In genomic region chr6:127276362-127276761, GRCm38 (mm10) we compare ENCODE assay signal across 31 mouse cellular contexts.
"Had no signal": no experiment of that assay in that cellular context is flagged by ENCODE, and none has a peak within 500 bp of the region (broad histone marks: within the 10 kb centered on the region; RNA-seq: fewer than 3 reads in every experiment).

No protein-coding gene starts in this region.

- H3K4me2 ChIP-seq: limb, embryonic 12.5 days; limb, embryonic 13.5 days; limb, embryonic 15.5 days; liver, embryonic 11.5 days; liver, embryonic 12.5 days; liver, embryonic 13.5 days; liver, embryonic 15.5 days; lung, embryonic 14.5 days; lung, embryonic 15.5 days; midbrain, embryonic 12.5 days; midbrain, embryonic 13.5 days; midbrain, embryonic 15.5 days; neural tube, embryonic 12.5 days; neural tube, embryonic 13.5 days had no signal

- ATAC-seq: liver, embryonic 12.5 days; liver, postnatal 0 days; lung, postnatal 0 days; midbrain, embryonic 13.5 days; midbrain, embryonic 15.5 days; midbrain, embryonic 16.5 days had no signal

- H3K36me3 ChIP-seq: limb, embryonic 10.5 days; limb, embryonic 12.5 days; limb, embryonic 13.5 days; limb, embryonic 15.5 days; liver, embryonic 12.5 days; liver, embryonic 13.5 days; liver, embryonic 15.5 days; lung, embryonic 15.5 days; midbrain, embryonic 12.5 days; midbrain, embryonic 13.5 days; midbrain, embryonic 15.5 days; neural tube, embryonic 12.5 days; neural tube, embryonic 13.5 days had no signal

- H3K9me3 ChIP-seq: limb, embryonic 10.5 days; limb, embryonic 15.5 days; liver, embryonic 15.5 days; lung, embryonic 15.5 days; midbrain, embryonic 15.5 days had no signal

- H3K27ac ChIP-seq: limb, embryonic 10.5 days; limb, embryonic 12.5 days; limb, embryonic 13.5 days; limb, embryonic 15.5 days; liver, embryonic 12.5 days; liver, embryonic 13.5 days; liver, embryonic 14.5 days; liver, embryonic 15.5 days; lung, embryonic 15.5 days; macrophage; midbrain, embryonic 12.5 days; midbrain, embryonic 13.5 days; midbrain, embryonic 15.5 days; neural tube, embryonic 12.5 days; neural tube, embryonic 13.5 days had no signal

- H3K9ac ChIP-seq: limb, embryonic 12.5 days; limb, embryonic 13.5 days; limb, embryonic 15.5 days; liver, embryonic 12.5 days; liver, embryonic 13.5 days; liver, embryonic 14.5 days; liver, embryonic 15.5 days; liver, postnatal 0 days; lung, embryonic 14.5 days; lung, embryonic 15.5 days; midbrain, embryonic 12.5 days; midbrain, embryonic 13.5 days; midbrain, embryonic 15.5 days; neural tube, embryonic 12.5 days; neural tube, embryonic 13.5 days had no signal

- H3K4me1 ChIP-seq: limb, embryonic 12.5 days; limb, embryonic 13.5 days; limb, embryonic 15.5 days; liver, embryonic 12.5 days; liver, embryonic 13.5 days; liver, embryonic 15.5 days; midbrain, embryonic 12.5 days; midbrain, embryonic 13.5 days; midbrain, embryonic 15.5 days; neural tube, embryonic 12.5 days; neural tube, embryonic 13.5 days had no signal

- H3K27me3 ChIP-seq: limb, embryonic 12.5 days; limb, embryonic 13.5 days; limb, embryonic 15.5 days; liver, embryonic 12.5 days; liver, embryonic 13.5 days; liver, embryonic 15.5 days; lung, embryonic 15.5 days; midbrain, embryonic 12.5 days; midbrain, embryonic 13.5 days; midbrain, embryonic 15.5 days; neural tube, embryonic 12.5 days; neural tube, embryonic 13.5 days had no signal

- H3K4me3 ChIP-seq: limb, embryonic 10.5 days; limb, embryonic 12.5 days; limb, embryonic 13.5 days; limb, embryonic 15.5 days; liver, embryonic 12.5 days; liver, embryonic 13.5 days; liver, embryonic 15.5 days; lung, embryonic 15.5 days; megakaryocyte, embryonic 14.5 days; midbrain, embryonic 12.5 days; midbrain, embryonic 13.5 days; midbrain, embryonic 15.5 days; myocyte; neural tube, embryonic 12.5 days; neural tube, embryonic 13.5 days had no signal

- DNase-seq: left cerebral cortex, postnatal 4 days; liver; liver, embryonic 13.5 days; liver, postnatal 0 days; lung, adult 18-20 months; lung, adult 2 months; lung, embryonic 14.5 days; lung, postnatal 10 days; lung, postnatal 14 days; lung, postnatal 36 days; lung, postnatal 4 days; midbrain, embryonic 14.5 days had no signal
